Mouse (Mus musculus) thymus, adult 2 months (tissue): ENCODE measurements around the gene Guca2b. TPM values are rescaled to one million over a fixed set of nuclear protein-coding genes. Genes with fewer than 3 reads are reported as not detected.

ENCODE experiments used
- DNase-seq: peaks from one replicate; pipeline ENCODE4 v3.0.0; 2021
- H3K27ac ChIP-seq: fragments of 200-500 bp; 2 replicates; pipeline ENCODE4 v1.5.1; 2012; ENCODE audit warnings: low read length, control low read depth; ENCODE audit not compliant: control insufficient read depth, insufficient read depth
- H3K27me3 ChIP-seq: fragments of 200-500 bp; 2 replicates; pipeline ENCODE4 v1.6.1; 2012; ENCODE audit warnings: mild to moderate bottlenecking, low read length, moderate library complexity, mixed read lengths; ENCODE audit not compliant: control insufficient read depth, insufficient read depth
- H3K36me3 ChIP-seq: fragments of 200-500 bp; 2 replicates; pipeline ENCODE4 v1.6.1; 2012; ENCODE audit warnings: mild to moderate bottlenecking, low read length, moderate library complexity; ENCODE audit not compliant: control insufficient read depth, insufficient read depth
- H3K4me1 ChIP-seq: fragments of 200-500 bp; replicated peaks from 2 replicates; pipeline ENCODE4 v1.6.1; 2012; ENCODE audit warnings: low read length; ENCODE audit not compliant: control insufficient read depth, insufficient read depth
- H3K4me3 ChIP-seq: fragments of 200-500 bp; 2 replicates; pipeline ENCODE4 v1.5.1; 2012; ENCODE audit warnings: mild to moderate bottlenecking, low read length, control low read depth, moderate library complexity; ENCODE audit not compliant: control insufficient read depth, insufficient read depth
- CTCF ChIP-seq: fragments of 200-500 bp; IDR thresholded peaks from 2 replicates; pipeline ENCODE4 v1.5.1; 2012; ENCODE audit warnings: mild to moderate bottlenecking, control low read depth, low read length, moderate library complexity, borderline replicate concordance; ENCODE audit not compliant: control insufficient read depth, poor library complexity, insufficient read depth; ENCODE audit errors: extremely low read depth
- POLR2A ChIP-seq: fragments of 200-500 bp; IDR thresholded peaks from 2 replicates; pipeline ENCODE4 v1.6.1; 2012; ENCODE audit warnings: mild to moderate bottlenecking, low read length, control low read depth, moderate library complexity; ENCODE audit not compliant: control insufficient read depth, poor library complexity, insufficient read depth; ENCODE audit errors: extremely low read depth
- WGBS: fragments of 180-500 bp; shearing (Covaris S2); methylation state at CpG from one replicate; pipeline ENCODE4 v1.1.7; 2018; 5-methylcytosine and 5-hydroxymethylcytosine counted together
- polyA plus RNA-seq: library from polyadenylated mRNA; depleted of rRNA; stranded (reverse); fragments of >200 nt; gene quantifications from 2 replicates; pipeline ENCODE4 v1.2.3, GENCODE M21; 2012

Gene Guca2b
- polyA plus RNA-seq, 1 experiment = 2.7 TPM

GRCm38 (mm10) chr4:119660007-119660406, 1.3 kb upstream of the Guca2b start:
- no peak for DNase-seq
- Histone ChIP-seq H3K27me3 (no peaks in the 10 kb centered on the region), H3K27ac (no peak overlapping the region), H3K4me3 (no peak overlapping the region), H3K36me3 (no peaks in the 10 kb centered on the region), H3K4me1 (0 out of 2 replicates have a peak, but pooled peaks cover 5% of the 10 kb centered on the region)
- WGBS = 90% methylated on average over 8 of the region's 8 CpGs
- no peak for TF ChIP-seq POLR2A
- TF ChIP-seq CTCF = no peak

- H3K27ac ChIP-seq = no peak overlapping the region
- H3K36me3 ChIP-seq = no peaks in the 10 kb centered on the region
These were observed 508 bp downstream of the Guca2b start for GRCm38 (mm10) chr4:119658246-119658645.

GRCm38 (mm10) chr4:119657011-119657410, 1.7 kb downstream of the Guca2b start:
- 95% methylated on average over 1 of the region's 1 CpGs for WGBS
- no peaks in the 10 kb centered on the region for H3K27me3 ChIP-seq
- no peak overlapping the region for H3K4me3 ChIP-seq
- H3K27ac ChIP-seq = no peak overlapping the region
- H3K36me3 ChIP-seq = no peaks in the 10 kb centered on the region
- no peak for DNase-seq
- H3K4me1 ChIP-seq = no peaks in the 10 kb centered on the region
- TF ChIP-seq POLR2A (no peak), CTCF (no peak)

More at GRCm38 (mm10) chr4:119658246-119658645, 508 bp downstream of the Guca2b start:
- no peak for DNase-seq
- no peaks in the 10 kb centered on the region for H3K27me3 ChIP-seq
- 0 out of 2 replicates have a peak, but pooled peaks cover 2% of the 10 kb centered on the region for H3K4me1 ChIP-seq
- H3K4me3 ChIP-seq = no peak overlapping the region
- no peak for TF ChIP-seq POLR2A
- no peak for TF ChIP-seq CTCF
- WGBS = 61% methylated on average over 2 of the region's 2 CpGs

GRCm38 (mm10) chr4:119642666-119643065, 16.1 kb downstream of the Guca2b start:
- H3K4me1 ChIP-seq = no peaks in the 10 kb centered on the region
- DNase-seq = no peak
- WGBS = 91% methylated on average over 4 of the region's 4 CpGs
- H3K27me3 ChIP-seq = no peaks in the 10 kb centered on the region
- no peak overlapping the region for H3K4me3 ChIP-seq
- TF ChIP-seq POLR2A = no peak
- no peak for TF ChIP-seq CTCF
- no peak overlapping the region for H3K27ac ChIP-seq
- no peaks in the 10 kb centered on the region for H3K36me3 ChIP-seq

- WGBS = 87% methylated on average over 11 of the region's 11 CpGs
- H3K27me3 ChIP-seq = no peaks in the 10 kb centered on the region
- no peak for TF ChIP-seq CTCF
- TF ChIP-seq POLR2A = no peak
- DNase-seq = no peak
- no peak overlapping the region for H3K4me3 ChIP-seq
- H3K4me1 ChIP-seq = no peaks in the 10 kb centered on the region
- H3K36me3 ChIP-seq = no peaks in the 10 kb centered on the region
- H3K27ac ChIP-seq = no peak overlapping the region
These were observed 20.1 kb downstream of the Guca2b start for GRCm38 (mm10) chr4:119638656-119639055.

GRCm38 (mm10) chr4:119637946-119638345, 20.8 kb downstream of the Guca2b start:
- Histone ChIP-seq H3K4me1 (no peaks in the 10 kb centered on the region), H3K4me3 (no peak overlapping the region), H3K27ac (no peak overlapping the region), H3K36me3 (no peaks in the 10 kb centered on the region), H3K27me3 (no peaks in the 10 kb centered on the region)
- TF ChIP-seq CTCF = no peak
- DNase-seq = no peak
- WGBS = 92% methylated on average over 6 of the region's 6 CpGs

GRCm38 (mm10) chr4:119637176-119637845, 21.4 kb downstream of the Guca2b start, which contains the start of gene Guca2a:
Guca2a (plus strand) TSS chr4:119637704.
- Histone ChIP-seq H3K4me1 (no peaks in the 10 kb centered on the region), H3K27ac (no peak within 1 kb of the TSS), H3K4me3 (no peak within 1 kb of the TSS), H3K27me3 (no peaks in the 10 kb centered on the region), H3K36me3 (no peaks in the 10 kb centered on the region)
- no peak for DNase-seq
- WGBS = 81% methylated on average over 4 of the region's 4 CpGs
- no peak for TF ChIP-seq POLR2A
- TF ChIP-seq CTCF = no peak

- DNase-seq = no peak
- Histone ChIP-seq H3K27me3 (no peaks in the 10 kb centered on the region), H3K4me3 (no peak overlapping the region), H3K4me1 (no peaks in the 10 kb centered on the region), H3K36me3 (no peaks in the 10 kb centered on the region), H3K27ac (no peak overlapping the region)
- WGBS = 86% methylated on average over 7 of the region's 7 CpGs
- no peak for TF ChIP-seq CTCF
- no peak for TF ChIP-seq POLR2A
These were observed 22.0 kb downstream of the Guca2b start for GRCm38 (mm10) chr4:119636731-119637130.
